Mouse (Mus musculus) heart, embryonic 16.5 days (tissue): ENCODE data around the gene Klhl9. TPM values are rescaled to one million over a fixed set of nuclear protein-coding genes. Genes with fewer than 3 reads are reported as not detected.

Experiments used
- ATAC-seq: fragments of 200-750 bp; cut with Nextera tagmentation; replicated peaks from 2 replicates; pipeline ENCODE4 v1.8.0; 2017; ENCODE audit warnings: moderate number of reproducible peaks; ENCODE audit not compliant: insufficient read depth, low FRiP score; ENCODE audit errors: extremely low read depth
- H3K27ac ChIP-seq: fragments of 300-500 bp; sonication (generic); 2 replicates; pipeline ENCODE4 v1.5.1; 2014; ENCODE audit warnings: mild to moderate bottlenecking, low read length, control low read depth, moderate library complexity
- H3K27me3 ChIP-seq: fragments of 300-500 bp; sonication (generic); 2 replicates; pipeline ENCODE4 v1.6.1; 2014; ENCODE audit warnings: low read length, mixed read lengths; ENCODE audit not compliant: control insufficient read depth, insufficient read depth
- H3K36me3 ChIP-seq: fragments of 300-500 bp; sonication (generic); 2 replicates; pipeline ENCODE4 v1.6.1; 2014; ENCODE audit not compliant: control insufficient read depth, insufficient read depth
- H3K4me1 ChIP-seq: fragments of 300-500 bp; sonication (generic); 2 replicates; pipeline ENCODE4 v1.6.1; 2014; ENCODE audit warnings: low read length, mixed read lengths; ENCODE audit not compliant: control insufficient read depth, insufficient read depth
- H3K4me2 ChIP-seq: fragments of 300-500 bp; sonication (generic); 2 replicates; pipeline ENCODE4 v1.6.1; 2014; ENCODE audit warnings: low read depth, mild to moderate bottlenecking, control low read depth, low read length
- H3K4me3 ChIP-seq: fragments of 300-500 bp; sonication (generic); 2 replicates; pipeline ENCODE4 v1.5.1; 2014; ENCODE audit warnings: mild to moderate bottlenecking, control low read depth, low read length
- H3K9ac ChIP-seq: fragments of 300-500 bp; sonication (generic); 2 replicates; pipeline ENCODE4 v1.6.1; 2014; ENCODE audit warnings: low read length, control low read depth
- H3K9me3 ChIP-seq: fragments of 300-500 bp; sonication (generic); replicated peaks from 2 replicates; pipeline ENCODE4 v1.6.1; 2016; ENCODE audit warnings: low read length; ENCODE audit not compliant: control insufficient read depth
- WGBS: fragments of 180-500 bp; shearing (Covaris S2); extraction: QIAGEN DNeasy Blood & Tissue Kit; methylation state at CpG from one replicate; pipeline ENCODE4 v1.1.7; 2014; 5-methylcytosine and 5-hydroxymethylcytosine counted together
- polyA plus RNA-seq: library from polyadenylated mRNA; unstranded; fragments of >200 nt; fragmentation: Nextera tagmentation; extraction: Ambion mirVana; gene quantifications from 2 replicates; pipeline ENCODE4 v1.2.1, GENCODE M21; 2015

The Klhl9 gene
- polyA plus RNA-seq, 1 experiment from 2014 or later = 82.3 TPM

DNA sequence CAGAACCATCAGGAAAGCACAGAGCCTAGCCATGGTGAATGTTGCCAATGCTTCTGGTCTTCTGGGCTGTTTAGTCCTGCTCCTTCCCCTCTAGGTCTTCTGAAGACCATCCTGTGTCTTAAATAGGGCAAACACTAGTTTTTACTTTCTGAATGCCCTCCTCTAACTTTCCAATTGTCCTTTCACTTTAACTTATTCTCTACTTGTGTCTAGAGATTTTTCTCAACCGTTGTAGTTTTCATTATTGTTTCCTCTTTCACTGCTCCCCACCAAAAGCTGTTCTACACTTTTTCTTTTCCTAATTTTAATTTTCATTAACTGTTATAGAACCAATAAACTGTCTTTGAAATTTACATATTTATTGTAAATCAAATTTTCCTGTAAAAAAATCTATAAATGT, 45.4 kb downstream of the Klhl9 start, which contains the start of gene Ifna16:
TSS of gene Ifna16 (minus strand) at position 101 of the 400 bp plus-strand sequence.
- no peaks in the 10 kb centered on the region for H3K27me3 ChIP-seq
- no peak for ATAC-seq
- 74% methylated on average over 1 of the region's 1 CpGs for WGBS

More for the DNA sequence above, 45.4 kb downstream of the Klhl9 start, which contains the start of gene Ifna16:
- no peak within 1 kb of the TSS for H3K9ac ChIP-seq
- no peak within 1 kb of the TSS for H3K4me2 ChIP-seq
- H3K4me1 ChIP-seq = no peaks in the 10 kb centered on the region
- H3K36me3 ChIP-seq = no peaks in the 10 kb centered on the region
- no peak within 1 kb of the TSS for H3K27ac ChIP-seq
- H3K4me3 ChIP-seq = no peak within 1 kb of the TSS
- no peaks in the 10 kb centered on the region for H3K9me3 ChIP-seq

Other genes with a start within 250 kb of the Klhl9 start
- not detected in 2 replicates for gene Ifnb1, start 199.7 kb downstream of the Klhl9 start, polyA plus RNA-seq
- not detected in 2 replicates for gene Ifna15, start 164.2 kb downstream of the Klhl9 start, polyA plus RNA-seq
- not detected in 2 replicates for gene Ifna14, start 150.7 kb downstream of the Klhl9 start, polyA plus RNA-seq
- gene Ifna9, start 130.1 kb downstream of the Klhl9 start, polyA plus RNA-seq = not detected in 2 replicates
- gene Ifna12, start 119.1 kb downstream of the Klhl9 start, polyA plus RNA-seq = not detected in 2 replicates
- gene C87499, start 88.1 kb downstream of the Klhl9 start, polyA plus RNA-seq = not detected in 2 replicates
- not detected in 2 replicates for gene Ifna13, start 78.0 kb downstream of the Klhl9 start, polyA plus RNA-seq
- gene Ifna16, start 45.5 kb downstream of the Klhl9 start, polyA plus RNA-seq = not detected in 2 replicates
- not detected in 2 replicates for gene Ifna2, start 38.6 kb downstream of the Klhl9 start, polyA plus RNA-seq
- gene Ifnab, start 31.1 kb downstream of the Klhl9 start, polyA plus RNA-seq = not detected in 2 replicates
- 0.76 and 1.1 TPM in 2 replicates for gene Gm26566, start 660 bp downstream of the Klhl9 start, polyA plus RNA-seq
- not detected in 2 replicates for gene Gm13271, start 32.4 kb upstream of the Klhl9 start, polyA plus RNA-seq
- gene Gm13283, start 37.7 kb upstream of the Klhl9 start, polyA plus RNA-seq = 0.25 TPM in 2 replicates
- gene Gm13290, start 51.4 kb upstream of the Klhl9 start, polyA plus RNA-seq = 0.39 and 0.45 TPM in 2 replicates
- gene Gm13289, start 54.5 kb upstream of the Klhl9 start, polyA plus RNA-seq = not detected in 2 replicates
- gene Gm13272, start 57.4 kb upstream of the Klhl9 start, polyA plus RNA-seq = not detected in 2 replicates
- gene Ifnz, start 59.7 kb upstream of the Klhl9 start, polyA plus RNA-seq = 0.50 TPM in 1 of 2 replicates, not detected in the other
- gene Gm13276, start 63.2 kb upstream of the Klhl9 start, polyA plus RNA-seq = not detected in 2 replicates
- not detected in 2 replicates for gene Gm13277, start 66.2 kb upstream of the Klhl9 start, polyA plus RNA-seq
- gene Gm13278, start 69.1 kb upstream of the Klhl9 start, polyA plus RNA-seq = not detected in 2 replicates
- not detected in 2 replicates for gene Gm13275, start 72.0 kb upstream of the Klhl9 start, polyA plus RNA-seq
- gene Gm13279, start 74.9 kb upstream of the Klhl9 start, polyA plus RNA-seq = not detected in 2 replicates
- gene Gm13285, start 77.2 kb upstream of the Klhl9 start, polyA plus RNA-seq = 0.72 and 1.6 TPM in 2 replicates
- not detected in 2 replicates for gene Gm13287, start 80.8 kb upstream of the Klhl9 start, polyA plus RNA-seq
- gene Gm13288, start 83.1 kb upstream of the Klhl9 start, polyA plus RNA-seq = not detected in 2 replicates
- gene Ifna7, start 93.8 kb upstream of the Klhl9 start, polyA plus RNA-seq = not detected in 2 replicates
- gene Ifna11, start 97.5 kb upstream of the Klhl9 start, polyA plus RNA-seq = not detected in 2 replicates
- gene Ifna6, start 105.0 kb upstream of the Klhl9 start, polyA plus RNA-seq = not detected in 2 replicates
- not detected in 2 replicates for gene Ifna5, start 113.1 kb upstream of the Klhl9 start, polyA plus RNA-seq
- not detected in 2 replicates for gene Ifna4, start 119.4 kb upstream of the Klhl9 start, polyA plus RNA-seq
- not detected in 2 replicates for gene Ifna1, start 127.6 kb upstream of the Klhl9 start, polyA plus RNA-seq
- gene Ifne, start 157.7 kb upstream of the Klhl9 start, polyA plus RNA-seq = not detected in 2 replicates